Mouse (Mus musculus): Measurements from ENCODE around the gene Usp44.

DNA sequence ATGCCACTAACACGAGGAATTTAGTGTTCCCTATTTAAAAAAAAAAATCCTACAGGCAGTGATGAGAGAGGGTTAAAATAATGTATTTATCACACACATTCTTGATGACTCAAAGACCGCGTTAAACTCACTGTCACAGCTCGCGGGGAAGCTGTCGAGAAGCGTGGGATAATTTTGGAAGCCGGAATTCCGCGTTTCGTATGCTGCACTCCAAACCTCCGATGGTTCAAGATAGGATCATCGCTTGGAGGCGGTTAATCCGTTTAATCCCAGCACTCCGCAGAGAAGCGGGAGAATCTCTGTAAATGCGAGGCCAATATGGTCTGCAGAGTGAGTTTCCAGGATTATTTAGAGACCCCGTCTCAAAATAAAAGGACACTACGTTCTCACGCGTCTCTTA is 58.6 kb downstream of the Usp44 start:
- TF ChIP-seq CTCF (conservative IDR thresholded peaks at IDR 0.05 in 1 of 2, IDR thresholded peaks at IDR 0.05 in 1 of 2; ENCODE audit: low read depth in 2 of 2, low read length in 2 of 2) (no peak), MAFK (IDR thresholded peaks at IDR 0.05; ENCODE audit: insufficient replicate concordance, low read length) (no peak), MYC (IDR thresholded peaks at IDR 0.05; ENCODE audit: low read depth, low read length) (no peak), SMC3 (IDR thresholded peaks at IDR 0.05; ENCODE audit: low read depth, low read length) (no peak), PAX5 (IDR thresholded peaks at IDR 0.05; ENCODE audit: low read length) (no peak), MAX (IDR thresholded peaks at IDR 0.05; ENCODE audit: low read length) (no peak; the same call in 1 of the 2 replicates), ZNF384 (IDR thresholded peaks at IDR 0.05; ENCODE audit: low read depth, low read length) (no peak), POLR2A (IDR thresholded peaks at IDR 0.05; ENCODE audit: low read depth, low read length) (no peak), ZC3H11A (IDR thresholded peaks at IDR 0.05; ENCODE audit: low read depth, low read length) (no peak), USF2 (conservative IDR thresholded peaks at IDR 0.05; ENCODE audit: low read depth, low read length) (no peak), IRF4 (IDR thresholded peaks at IDR 0.05; ENCODE audit: low read depth, low read length) (no peak)

All from CH12.LX (cell line).